Mouse (Mus musculus) cortical plate, adult 2 months (tissue): Measurements from ENCODE around the gene Abca2.

Experiments
- CTCF ChIP-seq: fragments of 200-500 bp; IDR thresholded peaks from 2 replicates; pipeline ENCODE4 v1.5.1; 2011; ENCODE audit warnings: mild to moderate bottlenecking, control low read depth, low read length; ENCODE audit not compliant: insufficient read depth; ENCODE audit errors: extremely low read depth
- POLR2A ChIP-seq: fragments of 200-500 bp; IDR thresholded peaks from 2 replicates; pipeline ENCODE4 v1.6.1; 2011; ENCODE audit warnings: mild to moderate bottlenecking, low read length, control low read depth; ENCODE audit not compliant: insufficient read depth; ENCODE audit errors: extremely low read depth

GRCm38 (mm10) chr2:25429435-25430180 is 1.1 kb downstream of the Abca2 start:
- TF ChIP-seq POLR2A, result no peak
- no peak for TF ChIP-seq CTCF
